Mouse (Mus musculus) CH12.LX (cell line): Measurements from ENCODE around the gene Prrc2a.

ENCODE experiments used
- CTCF ChIP-seq, 2 experiments: IDR thresholded peaks in 1 of 2; conservative IDR thresholded peaks in 1 of 2; 2 replicates each; pipeline ENCODE4 v1.5.1; 2011 to 2012; ENCODE audit warnings: low read depth in 2 of 2, low read length in 2 of 2, improper control_type of control experiment in 1 of 2, inconsistent platforms in 1 of 2, mild to moderate bottlenecking in 1 of 2, moderate library complexity in 1 of 2
- ELF1 ChIP-seq: IDR thresholded peaks from 2 replicates; pipeline ENCODE4 v1.6.1; 2014; ENCODE audit warnings: low read depth, mild to moderate bottlenecking, inconsistent platforms, low read length, improper control_type of control experiment
- EP300 ChIP-seq: IDR thresholded peaks from 2 replicates; pipeline ENCODE4 v1.6.1; 2011; ENCODE audit warnings: low read length, improper control_type of control experiment
- MAZ ChIP-seq: IDR thresholded peaks from 2 replicates; pipeline ENCODE4 v1.6.1; 2012; ENCODE audit warnings: low read depth, mild to moderate bottlenecking, inconsistent platforms, low read length, improper control_type of control experiment, moderate library complexity
- MYC ChIP-seq: IDR thresholded peaks from 2 replicates; pipeline ENCODE4 v1.6.1; 2011; ENCODE audit warnings: low read depth, mild to moderate bottlenecking, improper control_type of control experiment, low read length
- NRF1 ChIP-seq: IDR thresholded peaks from 2 replicates; pipeline ENCODE4 v1.6.1; 2014; ENCODE audit warnings: low read depth, mild to moderate bottlenecking, inconsistent platforms, low read length, improper control_type of control experiment, moderate library complexity
- POLR2A ChIP-seq: IDR thresholded peaks from 2 replicates; pipeline ENCODE4 v1.6.1; 2011; ENCODE audit warnings: low read depth, mild to moderate bottlenecking, improper control_type of control experiment, low read length
- POLR2AphosphoS2 ChIP-seq: IDR thresholded peaks from 2 replicates; pipeline ENCODE4 v1.6.1; 2011; ENCODE audit warnings: low read depth, low read length, improper control_type of control experiment
- RAD21 ChIP-seq: IDR thresholded peaks from 2 replicates; pipeline ENCODE4 v1.6.1; 2011; ENCODE audit warnings: low read depth, mild to moderate bottlenecking, low read length, improper control_type of control experiment, moderate library complexity
- RCOR1 ChIP-seq: conservative IDR thresholded peaks from 2 replicates; pipeline ENCODE4 v1.6.1; 2012; ENCODE audit warnings: low read depth, mild to moderate bottlenecking, inconsistent platforms, low read length, improper control_type of control experiment
- USF1 ChIP-seq: IDR thresholded peaks from 2 replicates; pipeline ENCODE4 v1.6.1; 2014; ENCODE audit warnings: low read depth, mild to moderate bottlenecking, inconsistent platforms, low read length, improper control_type of control experiment
- ZNF384 ChIP-seq: IDR thresholded peaks from 2 replicates; pipeline ENCODE4 v1.6.1; 2012; ENCODE audit warnings: low read depth, low read length, improper control_type of control experiment, inconsistent platforms

- no peak for TF ChIP-seq MYC
- no peak for TF ChIP-seq MAZ
- no peak for TF ChIP-seq CTCF (conservative IDR thresholded peaks at IDR 0.05 in 1 of 2, IDR thresholded peaks at IDR 0.05 in 1 of 2; ENCODE audit: low read depth in 2 of 2, low read length in 2 of 2)
- TF ChIP-seq ZNF384 = no peak
- no peak for TF ChIP-seq POLR2AphosphoS2
- no peak for TF ChIP-seq EP300
- TF ChIP-seq POLR2A = no peak
- TF ChIP-seq USF1 = no peak
- no peak for TF ChIP-seq NRF1
- TF ChIP-seq RAD21 = no peak
- no peak for TF ChIP-seq RCOR1
- no peak for TF ChIP-seq ELF1
These were observed 10.1 kb downstream of the Prrc2a start for GRCm38 (mm10) chr17:35154616-35155015.
